Mouse (Mus musculus) heart, postnatal 0 days (tissue): ENCODE data around the gene Arhgap32. TPM values are rescaled to one million over a fixed set of nuclear protein-coding genes. Genes with fewer than 3 reads are reported as not detected.
A peak's percentile ranks its signal among the peaks of the same experiment; 100 is the strongest.
"Not testable (repeated sequence)": the region's sequence is repeated elsewhere in the genome, so short reads cannot be mapped to it uniquely, and the experiment has no call there.

Experiments
- ATAC-seq: fragments of 200-750 bp; cut with Nextera tagmentation; 2 replicates; pipeline ENCODE4 v1.8.0; 2017; ENCODE audit warnings: low read depth, moderate number of reproducible peaks, moderate library complexity; ENCODE audit not compliant: insufficient read depth
- DNase-seq: peaks from one replicate; pipeline ENCODE4 v3.0.0-alpha.2; 2016; ENCODE audit warnings: low spot score
- H3K27ac ChIP-seq: fragments of 300-500 bp; sonication (generic); 2 replicates; pipeline ENCODE4 v1.5.1; 2014; ENCODE audit warnings: low read depth, mild to moderate bottlenecking
- H3K27me3 ChIP-seq: fragments of 300-500 bp; sonication (generic); 2 replicates; pipeline ENCODE4 v1.6.1; 2014; ENCODE audit warnings: low read length, mixed read lengths; ENCODE audit not compliant: control insufficient read depth, insufficient read depth
- H3K36me3 ChIP-seq: fragments of 300-500 bp; sonication (generic); replicated peaks from 2 replicates; pipeline ENCODE4 v1.6.1; 2014; ENCODE audit warnings: low read length, mixed read lengths; ENCODE audit not compliant: control insufficient read depth, insufficient read depth
- H3K4me1 ChIP-seq: fragments of 300-500 bp; sonication (generic); 2 replicates; pipeline ENCODE4 v1.6.1; 2014; ENCODE audit warnings: antibody characterized with exemption; ENCODE audit not compliant: control insufficient read depth, insufficient read depth
- H3K4me2 ChIP-seq: fragments of 300-500 bp; sonication (generic); 2 replicates; pipeline ENCODE4 v1.6.1; 2014; ENCODE audit warnings: low read depth, mild to moderate bottlenecking, low read length, moderate library complexity
- H3K4me3 ChIP-seq: fragments of 300-500 bp; sonication (generic); 2 replicates; pipeline ENCODE4 v1.5.1; 2014; ENCODE audit warnings: low read depth, low read length
- H3K9ac ChIP-seq: fragments of 300-500 bp; sonication (generic); replicated peaks from 2 replicates; pipeline ENCODE4 v1.6.1; 2014; ENCODE audit warnings: low read depth, low read length, mixed read lengths
- H3K9me3 ChIP-seq: fragments of 300-500 bp; sonication (generic); replicated peaks from 2 replicates; pipeline ENCODE4 v1.6.1; 2016; ENCODE audit warnings: low read length; ENCODE audit not compliant: control insufficient read depth
- CTCF ChIP-seq: IDR thresholded peaks from 2 replicates; pipeline ENCODE4 v1.5.1; 2016; ENCODE audit warnings: antibody characterized with exemption, control low read depth, low read depth
- EP300 ChIP-seq: IDR thresholded peaks from 2 replicates; pipeline ENCODE4 v1.6.1; 2016; ENCODE audit warnings: antibody characterized with exemption, low read depth
- WGBS: fragments of 180-500 bp; shearing (Covaris S2); extraction: QIAGEN DNeasy Blood & Tissue Kit; methylation state at CpG from one replicate; pipeline ENCODE4 v1.1.7; 2014; 5-methylcytosine and 5-hydroxymethylcytosine counted together
- polyA plus RNA-seq: library from polyadenylated mRNA; unstranded; fragments of >200 nt; fragmentation: Nextera tagmentation; extraction: Ambion mirVana; gene quantifications from 2 replicates; pipeline ENCODE4 v1.2.1, GENCODE M21; 2015
- total RNA-seq: library from RNA; depleted of rRNA; stranded (reverse); fragments of >200 nt; gene quantifications from 2 replicates; pipeline ENCODE4 v1.2.3, GENCODE M21; 2014; ENCODE audit warnings: low replicate concordance

Gene Arhgap32
- total and polyA plus RNA-seq, 2 experiments from 2014 or later: 1.8 to 9.0 TPM

DNA sequence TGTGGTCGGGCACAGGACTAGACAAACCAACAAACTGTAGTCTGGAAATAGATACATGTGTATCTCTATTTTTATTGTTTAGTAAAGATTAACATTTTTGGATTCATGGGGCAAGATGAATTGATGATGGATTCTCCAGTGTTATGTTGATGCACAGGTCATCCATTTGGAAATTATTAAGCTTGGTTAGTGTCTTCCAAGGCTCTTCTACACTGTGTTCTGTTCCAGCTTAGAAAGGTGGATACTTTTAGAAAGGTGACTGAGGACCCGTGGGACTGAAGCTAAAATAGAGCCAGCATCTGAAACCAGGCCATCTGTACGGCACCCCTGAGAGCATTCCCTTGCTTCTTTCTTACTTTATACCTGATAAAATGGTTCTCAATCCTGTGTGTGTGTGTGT lies 41.3 kb downstream of the Arhgap32 start:
- DNase-seq: no peak
- 44% methylated on average over 3 of the region's 3 CpGs for WGBS
- no peak overlapping the region for H3K27ac ChIP-seq
- peaks cover 6% of the 10 kb centered on the region; the same call in 1 of the 2 replicates for H3K4me1 ChIP-seq
- no peak for ATAC-seq
- no peak overlapping the region for H3K4me3 ChIP-seq
- no peak overlapping the region for H3K9ac ChIP-seq
- H3K27me3 ChIP-seq: no peaks in the 10 kb centered on the region
- no peak for TF ChIP-seq CTCF
- no peak for TF ChIP-seq EP300
- H3K4me2 ChIP-seq: no peak overlapping the region
- H3K9me3 ChIP-seq: no peaks in the 10 kb centered on the region
- no peaks in the 10 kb centered on the region for H3K36me3 ChIP-seq

DNA sequence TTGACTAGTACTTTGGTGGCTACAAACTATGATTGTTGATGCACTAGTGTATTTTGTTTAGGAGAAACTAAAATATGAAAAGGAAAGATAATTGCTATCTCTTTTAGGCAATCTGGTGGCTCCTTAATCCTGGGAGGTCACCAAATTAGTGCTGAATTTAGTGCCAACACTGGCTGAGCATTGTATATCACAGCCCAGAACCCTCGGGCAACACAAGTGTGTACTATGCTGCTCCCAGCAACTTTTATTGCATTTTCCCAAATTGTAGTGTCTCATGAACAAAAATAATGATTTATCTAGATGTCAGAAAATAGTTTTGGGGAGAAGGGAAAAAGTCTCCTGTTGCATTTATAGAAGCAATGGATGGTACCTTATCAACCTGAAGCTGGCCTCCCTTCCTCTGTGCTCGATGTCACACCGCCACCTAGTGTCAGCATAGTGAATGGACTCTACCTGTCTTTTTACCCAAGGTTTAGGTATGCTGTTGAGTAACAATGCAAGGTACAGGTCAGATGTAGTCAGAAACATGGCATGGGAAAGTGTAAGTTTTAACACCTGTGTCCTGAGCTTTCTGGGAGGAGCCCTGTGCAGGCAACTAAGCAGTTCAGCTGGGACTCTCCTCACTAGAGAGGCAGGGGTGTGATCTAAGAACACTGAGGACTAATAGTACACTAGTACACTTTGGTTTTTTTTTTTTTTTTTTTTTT lies 43.1 kb downstream of the Arhgap32 start:
- Histone ChIP-seq H3K36me3 (no peaks in the 10 kb centered on the region), H3K9ac (no peak overlapping the region), H3K4me1 (peaks cover 6% of the 10 kb centered on the region; the same call in 1 of the 2 replicates), H3K27ac (no peak overlapping the region), H3K9me3 (no peaks in the 10 kb centered on the region), H3K4me2 (no peak overlapping the region), H3K27me3 (no peaks in the 10 kb centered on the region), H3K4me3 (no peak overlapping the region)
- no peak for TF ChIP-seq EP300
- peak; percentile 98 for TF ChIP-seq CTCF
- WGBS: 20% methylated on average over 3 of the region's 3 CpGs
- DNase-seq (peak; percentile 63), ATAC-seq (peak; percentile 64)

DNA sequence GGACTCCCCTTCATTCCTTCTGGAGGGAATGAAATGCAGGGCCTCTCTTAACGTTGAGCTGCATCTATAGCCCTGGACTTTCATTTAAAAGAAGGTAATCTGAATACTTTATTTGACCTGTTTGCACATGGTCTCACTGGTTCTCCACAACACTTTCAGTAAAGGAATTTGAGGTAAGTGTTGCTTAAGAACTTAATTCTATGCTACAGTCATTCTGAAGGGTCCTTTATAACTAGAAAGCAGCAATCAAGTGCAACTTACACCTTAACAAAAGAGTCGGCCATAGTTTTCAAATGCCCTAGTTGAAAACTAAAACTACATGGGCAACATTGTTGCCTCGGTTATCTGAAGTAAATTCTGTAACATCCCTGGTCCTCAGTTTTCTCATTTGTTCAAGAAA lies 43.8 kb downstream of the Arhgap32 start:
- ATAC-seq: no peak

DNA sequence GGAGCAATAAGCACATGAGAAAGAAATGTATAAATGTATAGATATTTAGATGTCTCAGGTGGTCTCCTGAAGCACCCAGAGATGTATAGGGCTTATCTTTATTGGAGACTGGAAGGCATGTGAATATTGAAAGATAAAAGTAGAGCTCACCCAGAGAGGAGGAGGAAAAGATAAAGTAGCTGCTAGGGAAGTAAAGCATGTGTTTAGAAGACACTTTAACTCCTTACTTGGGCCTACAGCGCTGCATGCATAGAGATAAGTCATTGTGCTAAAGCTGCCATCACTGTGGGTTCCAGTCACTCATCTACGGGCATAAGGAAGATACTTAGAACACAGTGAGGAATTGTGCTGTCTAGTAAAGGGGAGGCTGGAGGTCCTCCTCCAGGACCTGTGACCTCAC lies 46.9 kb downstream of the Arhgap32 start:
- Histone ChIP-seq H3K4me2 (no peak overlapping the region), H3K4me1 (peaks cover 6% of the 10 kb centered on the region; the same call in 1 of the 2 replicates), H3K27me3 (no peaks in the 10 kb centered on the region), H3K4me3 (no peak overlapping the region), H3K27ac (no peak overlapping the region), H3K36me3 (no peaks in the 10 kb centered on the region), H3K9ac (no peak overlapping the region), H3K9me3 (no peaks in the 10 kb centered on the region)
- TF ChIP-seq CTCF (no peak), EP300 (no peak)
- ATAC-seq: no peak
- WGBS: 53% methylated on average over 2 of the region's 2 CpGs
- no peak for DNase-seq

More for the DNA sequence above, 43.8 kb downstream of the Arhgap32 start:
- no peak for DNase-seq
- Histone ChIP-seq H3K9ac (no peak overlapping the region), H3K4me1 (peaks cover 6% of the 10 kb centered on the region; the same call in 1 of the 2 replicates), H3K27me3 (no peaks in the 10 kb centered on the region), H3K4me2 (no peak overlapping the region), H3K36me3 (no peaks in the 10 kb centered on the region), H3K4me3 (no peak overlapping the region), H3K9me3 (no peaks in the 10 kb centered on the region), H3K27ac (no peak overlapping the region)
- TF ChIP-seq CTCF (no peak), EP300 (no peak)
- WGBS: 75% methylated on average over 3 of the region's 3 CpGs

DNA sequence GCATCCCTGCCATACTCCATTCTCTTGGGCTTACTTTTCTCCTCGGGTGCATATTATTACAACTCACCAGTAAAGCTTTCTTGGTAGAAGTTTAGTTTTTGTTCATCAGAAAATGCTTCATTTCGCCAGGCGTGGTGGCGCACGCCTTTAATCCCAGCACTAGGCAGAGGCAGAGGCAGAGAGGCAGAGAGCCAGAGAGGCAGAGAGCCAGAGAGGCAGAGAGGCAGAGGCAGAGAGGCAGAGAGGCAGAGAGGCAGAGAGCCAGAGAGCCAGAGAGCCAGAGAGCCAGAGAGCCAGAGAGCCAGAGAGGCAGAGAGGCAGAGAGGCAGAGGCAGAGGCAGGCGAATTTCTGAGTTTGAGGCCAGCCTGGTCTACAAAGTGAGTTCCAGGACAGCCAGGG lies 47.9 kb downstream of the Arhgap32 start:
- not testable (repeated sequence) for H3K4me1 ChIP-seq, H3K4me2 ChIP-seq, H3K9me3 ChIP-seq, H3K9ac ChIP-seq, H3K27ac ChIP-seq, ATAC-seq, H3K27me3 ChIP-seq, H3K36me3 ChIP-seq, DNase-seq, H3K4me3 ChIP-seq
- WGBS: 86% methylated on average over 6 of the region's 6 CpGs
